Mouse (Mus musculus) liver, embryonic 11.5 days (tissue): Measurements from ENCODE around the gene 4931406C07Rik. TPM values are rescaled to one million over a fixed set of nuclear protein-coding genes. Genes with fewer than 3 reads are reported as not detected.

Source experiments
- ATAC-seq: fragments of 200-750 bp; cut with Nextera tagmentation; replicated peaks from 2 replicates; pipeline ENCODE4 v1.8.0; 2017; ENCODE audit warnings: moderate number of reproducible peaks, mild to moderate bottlenecking, moderate TSS enrichment, moderate library complexity; ENCODE audit not compliant: low FRiP score
- DNase-seq: peaks from one replicate; pipeline ENCODE4 v3.0.0-alpha.2; 2017; ENCODE audit warnings: low spot score
- H3K27ac ChIP-seq: fragments of 300-500 bp; sonication (generic); 2 replicates; pipeline ENCODE4 v1.5.1; 2014; ENCODE audit warnings: mild to moderate bottlenecking, low read depth, low read length, control low read depth
- H3K27me3 ChIP-seq: fragments of 300-500 bp; sonication (generic); replicated peaks from 2 replicates; pipeline ENCODE4 v1.6.1; 2014; ENCODE audit warnings: low read length, mixed read lengths; ENCODE audit not compliant: control insufficient read depth, insufficient read depth
- H3K36me3 ChIP-seq: fragments of 300-500 bp; sonication (generic); 2 replicates; pipeline ENCODE4 v1.6.1; 2014; ENCODE audit warnings: mild to moderate bottlenecking, low read length, moderate library complexity, mixed read lengths; ENCODE audit not compliant: control insufficient read depth, insufficient read depth
- H3K4me1 ChIP-seq: fragments of 300-500 bp; sonication (generic); replicated peaks from 2 replicates; pipeline ENCODE4 v1.6.1; 2014; ENCODE audit warnings: low read length, mixed read lengths; ENCODE audit not compliant: control insufficient read depth, insufficient read depth
- H3K4me2 ChIP-seq: fragments of 300-500 bp; sonication (generic); 2 replicates; pipeline ENCODE4 v1.6.1; 2014; ENCODE audit warnings: mild to moderate bottlenecking, control low read depth, moderate library complexity
- H3K4me3 ChIP-seq: fragments of 300-500 bp; sonication (generic); 2 replicates; pipeline ENCODE4 v1.5.1; 2014; ENCODE audit warnings: low read depth, low read length, control low read depth
- H3K9ac ChIP-seq: fragments of 300-500 bp; sonication (generic); 2 replicates; pipeline ENCODE4 v1.6.1; 2014; ENCODE audit warnings: low read depth, low read length, control low read depth
- H3K9me3 ChIP-seq: fragments of 300-500 bp; sonication (generic); 2 replicates; pipeline ENCODE4 v1.6.1; 2016; ENCODE audit warnings: low read length, inconsistent platforms, mixed read lengths; ENCODE audit not compliant: control insufficient read depth
- WGBS: fragments of 180-500 bp; shearing (Covaris S2); extraction: QIAGEN DNeasy Blood & Tissue Kit; methylation state at CpG from one replicate; pipeline ENCODE4 v1.1.7; 2014; 5-methylcytosine and 5-hydroxymethylcytosine counted together
- polyA plus RNA-seq: library from polyadenylated mRNA; unstranded; fragments of >200 nt; fragmentation: Nextera tagmentation; extraction: Ambion mirVana; gene quantifications from 2 replicates; pipeline ENCODE4 v1.2.1, GENCODE M21; 2014

Gene 4931406C07Rik
- polyA plus RNA-seq, 1 experiment from 2014 or later, result 4.5 TPM

DNA sequence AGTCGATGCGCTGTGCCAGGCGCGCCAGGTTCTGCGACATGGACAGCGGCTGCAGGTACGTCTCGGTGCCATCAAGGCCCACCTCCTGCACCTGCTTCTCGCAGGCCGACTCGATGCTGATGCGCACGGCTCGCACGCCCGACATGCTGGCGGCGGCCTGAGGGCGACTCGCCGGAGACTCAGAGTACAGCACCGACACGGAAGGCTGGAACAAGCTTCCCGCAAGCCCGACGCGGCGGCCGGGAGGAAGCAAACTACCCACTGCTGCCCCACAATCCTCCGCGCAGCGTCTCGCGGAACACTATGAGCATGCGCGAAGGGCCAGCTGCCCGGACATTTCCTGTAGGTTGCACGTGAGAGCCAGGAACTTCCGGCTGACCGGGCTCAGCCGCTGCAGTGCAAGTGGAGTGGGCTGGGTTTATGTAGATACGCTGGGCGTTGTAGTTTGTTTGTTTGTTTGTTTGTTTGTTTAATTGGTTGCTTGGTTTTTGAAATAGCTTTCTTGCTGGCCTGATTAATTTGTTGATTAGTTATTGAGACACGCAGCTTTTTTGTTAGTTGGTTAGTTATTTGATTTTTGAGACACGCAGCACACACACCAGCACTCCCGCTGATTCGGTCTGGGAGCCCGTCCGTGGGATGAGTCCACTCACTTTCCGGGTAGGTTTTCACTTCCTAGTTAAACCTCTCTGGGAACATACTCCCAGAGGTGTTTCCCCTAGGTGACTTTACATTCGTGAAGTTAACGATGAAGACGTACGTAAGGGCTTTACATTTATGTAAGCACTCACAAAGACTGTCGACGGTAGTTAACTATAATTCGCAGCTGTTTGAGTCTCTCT, 26.4 kb downstream of the 4931406C07Rik start, which contains the start of gene Med17:
TSS of gene Med17 (minus strand) at position 283 of the 842 bp plus-strand sequence.
- Histone ChIP-seq H3K9me3 (no peaks in the 10 kb centered on the region), H3K9ac (peak within 1 kb of the TSS; percentile 96), H3K4me2 (peak within 1 kb of the TSS; percentile 82), H3K36me3 (peaks cover 6% of the 10 kb centered on the region), H3K27ac (peak within 1 kb of the TSS; percentile 84), H3K4me3 (peak within 1 kb of the TSS; percentile 95), H3K27me3 (no peaks in the 10 kb centered on the region), H3K4me1 (peaks cover 15% of the 10 kb centered on the region)
- ATAC-seq (peak; percentile 95), DNase-seq (peak; percentile 90)
- 2% methylated on average over 57 of the region's 57 CpGs for whole genome bisulfite sequencing

DNA sequence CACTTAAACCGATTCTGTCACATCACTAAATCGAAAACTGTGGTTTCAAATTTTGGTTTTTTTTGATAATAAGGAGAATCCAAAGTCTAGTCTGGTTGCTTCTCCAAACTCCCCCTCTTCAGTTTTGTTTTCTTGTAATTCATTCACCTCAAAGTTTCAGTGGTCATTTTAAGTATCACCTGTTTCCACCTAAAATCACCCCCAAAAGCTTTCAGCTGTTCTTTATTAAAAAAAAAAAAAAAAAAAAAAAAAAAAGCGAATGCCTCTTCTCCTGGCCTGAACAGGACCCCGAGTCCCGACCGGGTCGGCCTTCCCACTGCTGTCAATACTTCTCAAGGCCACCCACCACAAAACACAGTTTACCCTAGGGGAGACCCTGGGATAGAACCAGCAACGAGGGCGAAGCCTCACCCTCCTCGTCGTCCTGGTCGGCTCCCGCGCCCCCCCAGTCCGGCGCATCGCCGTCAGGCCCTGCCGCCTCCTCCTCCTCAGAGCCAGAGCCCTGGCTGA, 27.1 kb downstream of the 4931406C07Rik start:
- Histone ChIP-seq H3K27me3 (no peaks in the 10 kb centered on the region), H3K36me3 (peaks cover 11% of the 10 kb centered on the region)
- 7% methylated on average over 19 of the region's 19 CpGs for WGBS

DNA sequence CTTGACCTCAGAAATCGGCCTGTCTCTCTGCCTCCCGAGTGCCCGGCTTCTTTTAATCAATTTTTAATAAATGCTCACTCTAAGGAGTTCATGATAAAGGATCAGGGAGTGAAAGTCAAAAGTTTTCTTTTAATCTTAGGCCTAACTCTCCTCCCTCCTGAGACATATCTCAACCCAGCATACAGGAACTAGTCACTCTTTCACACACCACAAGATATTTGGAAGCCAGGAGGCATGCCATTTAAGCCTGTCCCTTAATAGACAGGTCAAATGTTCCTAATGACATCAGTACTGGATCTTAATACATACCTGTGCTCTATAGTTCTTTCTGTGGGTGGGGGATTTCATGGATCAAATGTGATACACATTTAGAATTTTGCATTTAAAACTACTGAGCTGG, 27.9 kb downstream of the 4931406C07Rik start:
- peak overlapping the region; percentile 95; the same call in 1 of the 2 replicates for H3K4me3 ChIP-seq

More for the DNA sequence above, 27.1 kb downstream of the 4931406C07Rik start:
- Histone ChIP-seq H3K9me3 (no peaks in the 10 kb centered on the region), H3K4me2 (peak overlapping the region; percentile 73), H3K27ac (peak overlapping the region; percentile 84), H3K4me1 (peaks cover 15% of the 10 kb centered on the region), H3K4me3 (peak overlapping the region; percentile 95), H3K9ac (peak overlapping the region; percentile 96)
- no peak for ATAC-seq
- no peak for DNase-seq

DNA sequence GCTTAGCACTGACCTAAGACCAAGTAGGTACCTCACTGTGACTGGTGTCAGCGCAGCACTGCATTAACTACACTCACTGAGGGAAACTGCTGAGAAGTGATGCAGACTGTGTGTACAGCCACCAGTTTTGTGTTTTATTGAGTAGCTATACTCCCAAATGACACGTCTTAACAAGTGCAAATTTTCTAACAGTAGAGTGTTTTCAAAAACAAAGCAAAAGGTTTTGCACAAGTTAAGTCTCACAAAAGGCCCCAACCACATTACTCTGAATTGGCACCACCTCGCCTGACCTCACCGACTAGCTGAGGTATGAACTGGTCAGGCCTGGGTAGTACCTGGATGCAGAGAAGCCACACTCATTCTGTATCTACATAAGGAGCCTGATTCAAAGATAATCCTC, 29.4 kb downstream of the 4931406C07Rik start:
- ATAC-seq, result no peak
- no peak overlapping the region for H3K27ac ChIP-seq
- H3K36me3 ChIP-seq, result peaks cover 30% of the 10 kb centered on the region
- WGBS, result 92% methylated on average over 4 of the region's 4 CpGs
- no peaks in the 10 kb centered on the region for H3K9me3 ChIP-seq
- no peaks in the 10 kb centered on the region for H3K27me3 ChIP-seq
- H3K4me3 ChIP-seq, result no peak overlapping the region
- peaks cover 15% of the 10 kb centered on the region for H3K4me1 ChIP-seq
- no peak for DNase-seq
- H3K4me2 ChIP-seq, result no peak overlapping the region
- no peak overlapping the region for H3K9ac ChIP-seq

More for the DNA sequence above, 27.9 kb downstream of the 4931406C07Rik start:
- Histone ChIP-seq H3K9ac (peak overlapping the region; percentile 37; the same call in 1 of the 2 replicates), H3K27ac (no peak overlapping the region), H3K4me2 (peak overlapping the region; percentile 73), H3K36me3 (peaks cover 19% of the 10 kb centered on the region), H3K9me3 (no peaks in the 10 kb centered on the region), H3K27me3 (no peaks in the 10 kb centered on the region), H3K4me1 (peaks cover 15% of the 10 kb centered on the region)
- DNase-seq (no peak), ATAC-seq (no peak)
- WGBS, result 82% methylated on average over 3 of the region's 3 CpGs

DNA sequence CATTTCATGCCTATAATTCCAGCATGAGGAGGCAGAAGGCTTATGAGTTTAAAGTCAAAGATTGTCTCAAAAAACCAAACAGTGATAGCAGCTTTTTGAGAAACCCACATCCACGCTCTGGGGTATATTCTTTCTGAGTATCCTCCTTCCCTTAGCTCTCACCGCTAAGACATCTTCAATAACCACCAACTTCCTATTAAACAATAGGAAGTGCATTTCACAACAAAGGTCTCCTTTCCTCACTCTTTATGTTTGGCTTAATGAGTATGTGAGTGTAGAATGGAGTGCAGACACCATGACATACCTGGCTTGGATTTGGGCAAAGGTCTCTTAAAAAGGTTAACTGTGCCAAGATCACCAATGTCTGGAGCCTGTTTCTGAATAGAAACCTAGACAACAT, 32.3 kb downstream of the 4931406C07Rik start:
- no peaks in the 10 kb centered on the region for H3K27me3 ChIP-seq
- no peak overlapping the region for H3K4me3 ChIP-seq
- WGBS, result 73% methylated on average over 2 of the region's 2 CpGs
- no peak overlapping the region for H3K27ac ChIP-seq
- DNase-seq (no peak), ATAC-seq (no peak)
- peaks cover 40% of the 10 kb centered on the region for H3K36me3 ChIP-seq
- peaks cover 11% of the 10 kb centered on the region for H3K4me1 ChIP-seq
- no peak overlapping the region for H3K4me2 ChIP-seq
- no peaks in the 10 kb centered on the region for H3K9me3 ChIP-seq
- H3K9ac ChIP-seq, result no peak overlapping the region

DNA sequence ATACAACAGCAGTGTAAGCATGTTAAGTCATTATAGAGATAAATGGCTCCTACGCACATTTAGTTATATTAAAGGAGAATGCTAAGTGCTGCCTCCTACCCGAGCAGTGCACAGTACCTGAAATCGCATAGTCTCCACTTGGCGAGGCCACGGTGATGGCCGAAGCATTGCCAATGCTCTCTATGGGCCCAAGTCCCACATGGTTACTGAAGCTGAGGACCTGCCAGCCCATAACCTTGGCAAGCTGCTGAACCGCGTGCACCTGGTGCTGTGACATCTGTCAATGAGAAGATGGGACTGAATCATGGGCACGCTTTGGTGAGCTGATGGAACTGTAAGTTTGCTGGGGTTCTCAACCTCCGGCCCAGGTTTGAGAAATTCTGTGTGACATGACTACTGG, 42.8 kb downstream of the 4931406C07Rik start:
- Histone ChIP-seq H3K27ac (no peak overlapping the region), H3K9ac (no peak overlapping the region), H3K4me2 (no peak overlapping the region), H3K4me3 (no peak overlapping the region), H3K36me3 (peaks cover 59% of the 10 kb centered on the region), H3K9me3 (no peaks in the 10 kb centered on the region), H3K27me3 (no peaks in the 10 kb centered on the region), H3K4me1 (no peaks in the 10 kb centered on the region)
- ATAC-seq (no peak), DNase-seq (no peak)
- WGBS, result 94% methylated on average over 10 of the region's 10 CpGs

DNA sequence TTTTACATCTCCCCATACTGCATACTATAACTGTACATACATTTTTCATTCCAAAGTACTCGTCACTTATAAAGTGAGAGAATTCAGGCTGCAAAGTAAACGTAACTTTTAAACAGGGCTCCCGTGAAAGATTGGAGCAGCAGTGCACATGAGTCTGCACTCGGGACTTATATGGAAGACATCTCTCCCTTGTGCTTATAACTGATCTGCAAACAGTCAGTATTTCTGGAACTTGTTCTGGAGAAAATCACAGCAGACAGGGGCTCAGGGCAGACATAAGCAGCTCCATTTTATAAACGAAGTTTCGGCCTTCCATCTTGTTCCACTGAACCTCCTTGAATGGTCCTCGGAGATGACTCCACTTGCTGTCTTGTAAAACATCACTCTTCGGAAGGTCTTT, 44.3 kb downstream of the 4931406C07Rik start:
- H3K4me3 ChIP-seq, result no peak overlapping the region
- no peaks in the 10 kb centered on the region for H3K4me1 ChIP-seq
- no peaks in the 10 kb centered on the region for H3K9me3 ChIP-seq
- H3K9ac ChIP-seq, result no peak overlapping the region
- 91% methylated on average over 8 of the region's 8 CpGs for WGBS
- H3K27me3 ChIP-seq, result no peaks in the 10 kb centered on the region
- no peak for DNase-seq
- H3K27ac ChIP-seq, result no peak overlapping the region
- no peak overlapping the region for H3K4me2 ChIP-seq
- peaks cover 51% of the 10 kb centered on the region for H3K36me3 ChIP-seq
- ATAC-seq, result no peak

DNA sequence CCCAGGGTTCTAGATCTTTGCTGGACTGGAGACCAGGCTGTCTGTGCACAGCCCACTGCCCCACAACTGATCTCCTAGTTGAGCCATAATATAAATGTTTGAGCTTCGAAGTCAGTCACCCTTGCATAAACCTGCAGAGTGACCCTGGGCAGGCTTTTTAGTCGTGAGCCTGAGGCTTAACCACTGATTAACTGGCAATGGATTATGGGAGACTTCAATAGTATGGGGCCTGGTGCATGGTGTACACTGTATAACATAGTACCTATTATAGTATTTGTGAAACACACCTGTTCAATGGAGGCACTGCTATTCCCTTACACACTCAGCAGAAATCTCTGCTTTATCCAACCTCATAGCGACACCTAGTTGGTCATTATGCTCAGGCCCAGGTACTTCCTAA, 50.0 kb downstream of the 4931406C07Rik start:
- Histone ChIP-seq H3K4me2 (no peak overlapping the region), H3K4me1 (no peaks in the 10 kb centered on the region), H3K36me3 (peaks cover 9% of the 10 kb centered on the region), H3K27ac (no peak overlapping the region), H3K9ac (no peak overlapping the region), H3K9me3 (no peaks in the 10 kb centered on the region), H3K4me3 (no peak overlapping the region), H3K27me3 (no peaks in the 10 kb centered on the region)
- no peak for ATAC-seq
- 81% methylated on average over 3 of the region's 3 CpGs for WGBS
- DNase-seq, result no peak
